Mouse (Mus musculus): Measurements from ENCODE around the gene Rap2a. TPM values are rescaled to one million over a fixed set of nuclear protein-coding genes. Genes with fewer than 3 reads are reported as not detected.
A peak's percentile ranks its signal among the peaks of the same experiment; 100 is the strongest.

The Rap2a gene
- polyA plus RNA-seq, 1 experiment from 2014 or later: 51.4 TPM

- 95% methylated on average over 16 of the region's 16 CpGs for WGBS (ENCODE audit: missing documents)
- Histone ChIP-seq H3K79me2 (ENCODE audit: inconsistent target) (peaks cover 27% of the 10 kb centered on the region; the same call in 1 of the 2 replicates), H3K27ac (no peak overlapping the region), H3K36me3 (ENCODE audit: inconsistent target) (peaks cover 33% of the 10 kb centered on the region), H3K4me3 (ENCODE audit: inconsistent target) (no peak overlapping the region)
Measured at GRCm38 (mm10) chr14:120508566-120509365, 30.5 kb downstream of the Rap2a start.

GRCm38 (mm10) chr14:120509366-120509640 lies 31.1 kb downstream of the Rap2a start:
- WGBS (ENCODE audit: missing documents): 88% methylated on average over 5 of the region's 5 CpGs
- Histone ChIP-seq H3K79me2 (ENCODE audit: inconsistent target) (peaks cover 21% of the 10 kb centered on the region; the same call in 1 of the 2 replicates), H3K27ac (no peak overlapping the region), H3K36me3 (ENCODE audit: inconsistent target) (peaks cover 28% of the 10 kb centered on the region), H3K4me3 (ENCODE audit: inconsistent target) (no peak overlapping the region)

GRCm38 (mm10) chr14:120511821-120512220 lies 33.6 kb downstream of the Rap2a start:
- Histone ChIP-seq H3K79me2 (ENCODE audit: inconsistent target) (no peaks in the 10 kb centered on the region), H3K36me3 (ENCODE audit: inconsistent target) (0 out of 2 replicates have a peak, but pooled peaks cover 9% of the 10 kb centered on the region), H3K4me3 (ENCODE audit: inconsistent target) (no peak overlapping the region), H3K27ac (no peak overlapping the region)
- 63% methylated on average over 5 of the region's 5 CpGs for WGBS (ENCODE audit: missing documents)

GRCm38 (mm10) chr14:120514821-120515271 lies 36.6 kb downstream of the Rap2a start:
- Histone ChIP-seq H3K27ac (no peak overlapping the region), H3K4me3 (ENCODE audit: inconsistent target) (no peak overlapping the region), H3K79me2 (ENCODE audit: inconsistent target) (no peaks in the 10 kb centered on the region), H3K36me3 (ENCODE audit: inconsistent target) (no peaks in the 10 kb centered on the region)
- 81% methylated on average over 4 of the region's 4 CpGs for WGBS (ENCODE audit: missing documents)

GRCm38 (mm10) chr14:120515376-120515775 lies 37.1 kb downstream of the Rap2a start:
- H3K79me2 ChIP-seq (ENCODE audit: inconsistent target): no peaks in the 10 kb centered on the region
- WGBS (ENCODE audit: missing documents): 83% methylated on average over 1 of the region's 1 CpGs
- no peak overlapping the region for H3K27ac ChIP-seq
- no peaks in the 10 kb centered on the region for H3K36me3 ChIP-seq (ENCODE audit: inconsistent target)
- H3K4me3 ChIP-seq (ENCODE audit: inconsistent target): no peak overlapping the region

- H3K27ac ChIP-seq: no peak overlapping the region
- no peaks in the 10 kb centered on the region for H3K36me3 ChIP-seq (ENCODE audit: inconsistent target)
- no peak overlapping the region for H3K4me3 ChIP-seq (ENCODE audit: inconsistent target)
- H3K79me2 ChIP-seq (ENCODE audit: inconsistent target): no peaks in the 10 kb centered on the region
- 91% methylated on average over 5 of the region's 5 CpGs for WGBS (ENCODE audit: missing documents)
Measured at GRCm38 (mm10) chr14:120518706-120519105, 40.5 kb downstream of the Rap2a start.

- no peaks in the 10 kb centered on the region for H3K36me3 ChIP-seq (ENCODE audit: inconsistent target)
- H3K79me2 ChIP-seq (ENCODE audit: inconsistent target): no peaks in the 10 kb centered on the region
- WGBS (ENCODE audit: missing documents): 75% methylated on average over 1 of the region's 1 CpGs
- H3K27ac ChIP-seq: no peak overlapping the region
- no peak overlapping the region for H3K4me3 ChIP-seq (ENCODE audit: inconsistent target)
Measured at GRCm38 (mm10) chr14:120519921-120520320, 41.7 kb downstream of the Rap2a start.

- no peaks in the 10 kb centered on the region for H3K79me2 ChIP-seq (ENCODE audit: inconsistent target)
- WGBS (ENCODE audit: missing documents): 3% methylated on average over 3 of the region's 3 CpGs
Measured at GRCm38 (mm10) chr14:120520843-120521242, 42.6 kb downstream of the Rap2a start.

GRCm38 (mm10) chr14:120523296-120523695 lies 45.1 kb downstream of the Rap2a start:
- H3K36me3 ChIP-seq (ENCODE audit: inconsistent target): no peaks in the 10 kb centered on the region
- 86% methylated on average over 5 of the region's 5 CpGs for WGBS (ENCODE audit: missing documents)
- H3K79me2 ChIP-seq (ENCODE audit: inconsistent target): no peaks in the 10 kb centered on the region
- H3K4me3 ChIP-seq (ENCODE audit: inconsistent target): no peak overlapping the region
- no peak overlapping the region for H3K27ac ChIP-seq

More at GRCm38 (mm10) chr14:120520843-120521242, 42.6 kb downstream of the Rap2a start:
- Histone ChIP-seq H3K4me3 (ENCODE audit: inconsistent target) (no peak overlapping the region), H3K27ac (peak overlapping the region; percentile 62), H3K36me3 (ENCODE audit: inconsistent target) (no peaks in the 10 kb centered on the region)

- H3K36me3 ChIP-seq (ENCODE audit: inconsistent target): no peaks in the 10 kb centered on the region
- H3K27ac ChIP-seq: 0 out of 2 replicates have a peak overlapping the region, but pooled peaks have one; percentile 1
- WGBS (ENCODE audit: missing documents): 17% methylated on average over 2 of the region's 2 CpGs
- H3K79me2 ChIP-seq (ENCODE audit: inconsistent target): no peaks in the 10 kb centered on the region
- H3K4me3 ChIP-seq (ENCODE audit: inconsistent target): no peak overlapping the region
Measured at GRCm38 (mm10) chr14:120525644-120526043, 47.4 kb downstream of the Rap2a start.

GRCm38 (mm10) chr14:120533301-120533700 lies 55.1 kb downstream of the Rap2a start:
- H3K4me3 ChIP-seq (ENCODE audit: inconsistent target): no peak overlapping the region
- no peak overlapping the region for H3K27ac ChIP-seq
- H3K79me2 ChIP-seq (ENCODE audit: inconsistent target): no peaks in the 10 kb centered on the region
- H3K36me3 ChIP-seq (ENCODE audit: inconsistent target): no peaks in the 10 kb centered on the region
- WGBS (ENCODE audit: missing documents): 97% methylated on average over 3 of the region's 3 CpGs

- Histone ChIP-seq H3K4me3 (ENCODE audit: inconsistent target) (no peak overlapping the region), H3K79me2 (ENCODE audit: inconsistent target) (no peaks in the 10 kb centered on the region), H3K36me3 (ENCODE audit: inconsistent target) (no peaks in the 10 kb centered on the region), H3K27ac (no peak overlapping the region)
- WGBS (ENCODE audit: missing documents): 92% methylated on average over 3 of the region's 3 CpGs
Measured at GRCm38 (mm10) chr14:120534841-120535271, 56.6 kb downstream of the Rap2a start.

- no peaks in the 10 kb centered on the region for H3K36me3 ChIP-seq (ENCODE audit: inconsistent target)
- no peak overlapping the region for H3K27ac ChIP-seq
- WGBS (ENCODE audit: missing documents): 80% methylated on average over 4 of the region's 4 CpGs
- H3K79me2 ChIP-seq (ENCODE audit: inconsistent target): no peaks in the 10 kb centered on the region
- H3K4me3 ChIP-seq (ENCODE audit: inconsistent target): no peak overlapping the region
Measured at GRCm38 (mm10) chr14:120535446-120535845, 57.2 kb downstream of the Rap2a start.

- Histone ChIP-seq H3K27ac (no peak overlapping the region), H3K36me3 (ENCODE audit: inconsistent target) (no peaks in the 10 kb centered on the region), H3K79me2 (ENCODE audit: inconsistent target) (no peaks in the 10 kb centered on the region), H3K4me3 (ENCODE audit: inconsistent target) (no peak overlapping the region)
- 96% methylated on average over 3 of the region's 3 CpGs for WGBS (ENCODE audit: missing documents)
Measured at GRCm38 (mm10) chr14:120535924-120536323, 57.7 kb downstream of the Rap2a start.

GRCm38 (mm10) chr14:120539128-120539527 lies 60.9 kb downstream of the Rap2a start:
- WGBS (ENCODE audit: missing documents): 96% methylated on average over 2 of the region's 2 CpGs
- Histone ChIP-seq H3K36me3 (ENCODE audit: inconsistent target) (no peaks in the 10 kb centered on the region), H3K4me3 (ENCODE audit: inconsistent target) (no peak overlapping the region), H3K79me2 (ENCODE audit: inconsistent target) (no peaks in the 10 kb centered on the region), H3K27ac (no peak overlapping the region)
